Mouse (Mus musculus): ENCODE results near the gene Cep152. TPM values are rescaled to one million over a fixed set of nuclear protein-coding genes. Genes with fewer than 3 reads are reported as not detected.

Cep152 gene
- polyA plus RNA-seq, 1 experiment from 2014 or later = 7.4 TPM

- Histone ChIP-seq H3K27ac (ENCODE audit: low read length) (no peak overlapping the region), H3K27me3 (ENCODE audit: insufficient read depth, low read length) (no peaks in the 10 kb centered on the region), H3K4me2 (replicated peaks; ENCODE audit: low read depth, low read length) (no peak overlapping the region), H3K9me3 (ENCODE audit: low read length) (0 out of 2 replicates have a peak, but pooled peaks cover 2% of the 10 kb centered on the region), H3K4me3 (ENCODE audit: low read length) (no peak overlapping the region), H3K9ac (replicated peaks; ENCODE audit: low read length) (no peak overlapping the region), H3K4me1 (ENCODE audit: insufficient read depth, low read length) (no peaks in the 10 kb centered on the region), H3K36me3 (ENCODE audit: insufficient read depth, low read length) (peaks cover 51% of the 10 kb centered on the region)
- WGBS = 93% methylated on average over 8 of the region's 8 CpGs
- no peak for ATAC-seq (ENCODE audit: low FRiP score, low TSS enrichment)
Observed at GRCm38 (mm10) chr2:125576498-125576897, 48.4 kb downstream of the Cep152 start.

- WGBS = 89% methylated on average over 3 of the region's 3 CpGs
- Histone ChIP-seq H3K4me3 (ENCODE audit: low read length) (no peak overlapping the region), H3K27ac (ENCODE audit: low read length) (no peak overlapping the region), H3K36me3 (ENCODE audit: insufficient read depth, low read length) (peaks cover 48% of the 10 kb centered on the region), H3K9me3 (ENCODE audit: low read length) (0 out of 2 replicates have a peak, but pooled peaks cover 2% of the 10 kb centered on the region), H3K4me1 (ENCODE audit: insufficient read depth, low read length) (no peaks in the 10 kb centered on the region), H3K27me3 (ENCODE audit: insufficient read depth, low read length) (no peaks in the 10 kb centered on the region), H3K4me2 (replicated peaks; ENCODE audit: low read depth, low read length) (no peak overlapping the region), H3K9ac (replicated peaks; ENCODE audit: low read length) (no peak overlapping the region)
- no peak for ATAC-seq (ENCODE audit: low FRiP score, low TSS enrichment)
Observed at GRCm38 (mm10) chr2:125575766-125576165, 49.1 kb downstream of the Cep152 start.

GRCm38 (mm10) chr2:125563884-125564283 is 61.0 kb downstream of the Cep152 start:
- Histone ChIP-seq H3K36me3 (ENCODE audit: insufficient read depth, low read length) (peaks cover 38% of the 10 kb centered on the region), H3K27me3 (ENCODE audit: insufficient read depth, low read length) (no peaks in the 10 kb centered on the region), H3K9ac (replicated peaks; ENCODE audit: low read length) (no peak overlapping the region), H3K4me1 (ENCODE audit: insufficient read depth, low read length) (no peaks in the 10 kb centered on the region), H3K9me3 (ENCODE audit: low read length) (no peaks in the 10 kb centered on the region), H3K4me3 (ENCODE audit: low read length) (no peak overlapping the region), H3K4me2 (replicated peaks; ENCODE audit: low read depth, low read length) (no peak overlapping the region), H3K27ac (ENCODE audit: low read length) (no peak overlapping the region)
- no peak for ATAC-seq (ENCODE audit: low FRiP score, low TSS enrichment)
- 91% methylated on average over 11 of the region's 11 CpGs for WGBS

DNA sequence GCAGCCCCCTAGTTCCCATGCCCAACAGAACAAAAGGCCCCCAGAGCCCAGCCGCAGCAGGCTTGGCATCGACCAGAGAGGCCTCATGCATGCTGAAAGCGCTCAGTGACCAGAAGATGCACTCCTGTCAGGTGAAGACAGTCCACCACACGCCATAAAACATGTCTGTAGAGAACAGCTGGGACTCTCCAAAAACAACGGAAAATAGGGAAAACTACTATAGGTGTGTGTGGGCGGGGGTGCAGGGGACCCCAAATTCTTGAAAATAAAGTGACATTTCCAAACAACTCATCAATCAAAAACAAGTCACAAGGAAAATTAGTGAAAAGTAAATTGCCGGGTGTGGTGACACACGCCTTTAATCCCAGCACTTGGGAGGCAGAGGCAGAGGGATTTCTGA is 62.5 kb downstream of the Cep152 start:
- no peaks in the 10 kb centered on the region for H3K27me3 ChIP-seq (ENCODE audit: insufficient read depth, low read length)
- ATAC-seq (ENCODE audit: low FRiP score, low TSS enrichment) = no peak
- H3K36me3 ChIP-seq (ENCODE audit: insufficient read depth, low read length) = peaks cover 33% of the 10 kb centered on the region
- no peak overlapping the region for H3K9ac ChIP-seq (replicated peaks; ENCODE audit: low read length)
- H3K4me1 ChIP-seq (ENCODE audit: insufficient read depth, low read length) = no peaks in the 10 kb centered on the region
- no peak overlapping the region for H3K4me3 ChIP-seq (ENCODE audit: low read length)
- no peaks in the 10 kb centered on the region for H3K9me3 ChIP-seq (ENCODE audit: low read length)
- 90% methylated on average over 8 of the region's 8 CpGs for WGBS
- H3K27ac ChIP-seq (ENCODE audit: low read length) = no peak overlapping the region
- H3K4me2 ChIP-seq (replicated peaks; ENCODE audit: low read depth, low read length) = no peak overlapping the region

GRCm38 (mm10) chr2:125560037-125560436 is 64.9 kb downstream of the Cep152 start:
- WGBS = 96% methylated on average over 6 of the region's 6 CpGs
- Histone ChIP-seq H3K27me3 (ENCODE audit: insufficient read depth, low read length) (no peaks in the 10 kb centered on the region), H3K4me1 (ENCODE audit: insufficient read depth, low read length) (no peaks in the 10 kb centered on the region), H3K4me3 (ENCODE audit: low read length) (no peak overlapping the region), H3K9me3 (ENCODE audit: low read length) (no peaks in the 10 kb centered on the region), H3K36me3 (ENCODE audit: insufficient read depth, low read length) (peaks cover 15% of the 10 kb centered on the region), H3K4me2 (replicated peaks; ENCODE audit: low read depth, low read length) (no peak overlapping the region), H3K9ac (replicated peaks; ENCODE audit: low read length) (no peak overlapping the region), H3K27ac (ENCODE audit: low read length) (no peak overlapping the region)
- no peak for ATAC-seq (ENCODE audit: low FRiP score, low TSS enrichment)

DNA sequence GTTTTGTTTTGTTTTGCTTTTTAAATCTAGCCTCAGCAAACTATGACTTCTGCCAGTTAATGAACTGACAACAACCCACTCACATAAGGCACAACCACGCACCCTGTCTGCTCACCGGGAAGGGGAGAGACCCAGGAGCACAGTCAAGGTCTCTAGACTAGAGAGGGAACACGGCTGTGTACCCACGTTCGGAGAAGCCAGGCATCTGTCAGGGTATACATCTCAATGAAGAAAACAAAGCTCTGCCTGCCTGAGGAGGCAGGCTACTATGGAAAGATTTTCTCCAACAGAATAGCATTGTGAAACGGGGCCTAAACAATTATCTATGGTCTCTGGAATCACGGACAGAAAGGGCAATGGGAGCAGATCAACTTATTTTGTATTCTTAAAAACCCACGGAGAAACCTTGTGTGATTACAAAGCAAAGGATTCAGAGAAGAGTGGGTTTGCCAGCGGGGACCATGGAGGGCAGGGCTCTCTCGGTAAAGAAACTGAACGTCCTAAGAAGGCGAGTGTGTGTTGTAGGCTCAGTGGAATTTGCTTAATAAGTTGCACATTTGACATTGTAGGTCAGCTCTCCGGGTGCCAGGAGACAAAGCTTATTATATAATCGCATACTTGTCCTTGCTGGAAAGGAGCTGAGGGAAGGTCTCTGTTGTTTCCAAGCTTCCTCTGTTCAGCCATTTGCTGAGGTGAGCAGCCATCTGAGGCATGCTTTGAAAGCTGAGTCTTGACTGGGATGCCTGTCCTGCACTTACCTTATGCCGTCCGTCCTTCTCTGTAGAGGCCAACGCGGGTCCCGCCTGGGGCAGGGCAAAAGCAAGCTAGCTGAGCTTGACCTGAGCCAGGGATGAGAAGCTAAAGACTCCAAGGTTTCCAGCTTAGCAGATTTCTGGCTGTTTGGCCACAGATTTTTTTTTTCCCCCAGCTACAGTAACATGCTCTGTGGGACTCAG is 66.0 kb downstream of the Cep152 start:
- peaks cover 8% of the 10 kb centered on the region for H3K36me3 ChIP-seq (ENCODE audit: insufficient read depth, low read length)
- no peak overlapping the region for H3K4me2 ChIP-seq (replicated peaks; ENCODE audit: low read depth, low read length)
- no peaks in the 10 kb centered on the region for H3K4me1 ChIP-seq (ENCODE audit: insufficient read depth, low read length)
- WGBS = 84% methylated on average over 19 of the region's 19 CpGs
- no peak overlapping the region for H3K4me3 ChIP-seq (ENCODE audit: low read length)
- H3K27me3 ChIP-seq (ENCODE audit: insufficient read depth, low read length) = no peaks in the 10 kb centered on the region
- no peak; the same call in 1 of the 2 replicates for ATAC-seq (ENCODE audit: low FRiP score, low TSS enrichment)
- H3K27ac ChIP-seq (ENCODE audit: low read length) = no peak overlapping the region
- H3K9me3 ChIP-seq (ENCODE audit: low read length) = no peaks in the 10 kb centered on the region
- H3K9ac ChIP-seq (replicated peaks; ENCODE audit: low read length) = no peak overlapping the region

DNA sequence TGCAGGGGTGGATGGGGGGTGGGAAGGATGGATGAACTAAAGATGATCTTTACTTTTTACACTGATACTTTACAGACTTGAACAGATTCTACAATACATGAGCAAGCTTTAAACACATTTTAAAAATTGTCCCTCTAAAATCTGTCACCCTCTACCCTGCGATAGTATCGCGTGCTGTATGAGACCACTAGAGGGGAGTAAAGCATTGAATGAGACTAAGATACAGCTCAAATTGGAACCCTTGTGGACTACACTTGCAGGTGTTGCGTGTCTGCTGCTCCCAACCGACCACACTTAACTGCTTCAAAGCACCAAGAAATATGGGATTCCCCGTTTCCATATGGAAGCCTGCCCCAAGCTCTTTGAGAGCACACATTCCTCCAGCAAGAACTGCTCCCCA is 69.1 kb downstream of the Cep152 start:
- Histone ChIP-seq H3K4me1 (ENCODE audit: insufficient read depth, low read length) (no peaks in the 10 kb centered on the region), H3K9me3 (ENCODE audit: low read length) (no peaks in the 10 kb centered on the region), H3K27ac (ENCODE audit: low read length) (no peak overlapping the region), H3K36me3 (ENCODE audit: insufficient read depth, low read length) (no peaks in the 10 kb centered on the region), H3K4me3 (ENCODE audit: low read length) (no peak overlapping the region), H3K9ac (replicated peaks; ENCODE audit: low read length) (no peak overlapping the region), H3K4me2 (replicated peaks; ENCODE audit: low read depth, low read length) (no peak overlapping the region), H3K27me3 (ENCODE audit: insufficient read depth, low read length) (no peaks in the 10 kb centered on the region)
- 67% methylated on average over 6 of the region's 6 CpGs for WGBS
- ATAC-seq (ENCODE audit: low FRiP score, low TSS enrichment) = no peak

- no peak overlapping the region for H3K27ac ChIP-seq (ENCODE audit: low read length)
- H3K27me3 ChIP-seq (ENCODE audit: insufficient read depth, low read length) = no peaks in the 10 kb centered on the region
- no peaks in the 10 kb centered on the region for H3K9me3 ChIP-seq (ENCODE audit: low read length)
- WGBS = 73% methylated on average over 1 of the region's 1 CpGs
- no peak for ATAC-seq (ENCODE audit: low FRiP score, low TSS enrichment)
- no peak overlapping the region for H3K9ac ChIP-seq (replicated peaks; ENCODE audit: low read length)
- H3K4me1 ChIP-seq (ENCODE audit: insufficient read depth, low read length) = no peaks in the 10 kb centered on the region
- no peak overlapping the region for H3K4me2 ChIP-seq (replicated peaks; ENCODE audit: low read depth, low read length)
- H3K36me3 ChIP-seq (ENCODE audit: insufficient read depth, low read length) = no peaks in the 10 kb centered on the region
- no peak overlapping the region for H3K4me3 ChIP-seq (ENCODE audit: low read length)
Observed at GRCm38 (mm10) chr2:125548806-125549578, 75.9 kb downstream of the Cep152 start.

- Histone ChIP-seq H3K9me3 (ENCODE audit: low read length) (no peaks in the 10 kb centered on the region), H3K4me2 (replicated peaks; ENCODE audit: low read depth, low read length) (no peak overlapping the region), H3K27ac (ENCODE audit: low read length) (no peak overlapping the region), H3K27me3 (ENCODE audit: insufficient read depth, low read length) (no peaks in the 10 kb centered on the region), H3K4me3 (ENCODE audit: low read length) (no peak overlapping the region), H3K4me1 (ENCODE audit: insufficient read depth, low read length) (no peaks in the 10 kb centered on the region), H3K9ac (replicated peaks; ENCODE audit: low read length) (no peak overlapping the region), H3K36me3 (ENCODE audit: insufficient read depth, low read length) (no peaks in the 10 kb centered on the region)
- no peak for ATAC-seq (ENCODE audit: low FRiP score, low TSS enrichment)
- WGBS = 55% methylated on average over 3 of the region's 3 CpGs
Observed at GRCm38 (mm10) chr2:125544986-125545385, 79.9 kb downstream of the Cep152 start.

- Histone ChIP-seq H3K9me3 (ENCODE audit: low read length) (no peaks in the 10 kb centered on the region), H3K36me3 (ENCODE audit: insufficient read depth, low read length) (no peaks in the 10 kb centered on the region), H3K4me1 (ENCODE audit: insufficient read depth, low read length) (no peaks in the 10 kb centered on the region), H3K9ac (replicated peaks; ENCODE audit: low read length) (no peak overlapping the region), H3K4me3 (ENCODE audit: low read length) (no peak overlapping the region), H3K4me2 (replicated peaks; ENCODE audit: low read depth, low read length) (no peak overlapping the region), H3K27ac (ENCODE audit: low read length) (no peak overlapping the region), H3K27me3 (ENCODE audit: insufficient read depth, low read length) (no peaks in the 10 kb centered on the region)
- WGBS = 48% methylated on average over 1 of the region's 1 CpGs
- ATAC-seq (ENCODE audit: low FRiP score, low TSS enrichment) = no peak
Observed at GRCm38 (mm10) chr2:125543646-125544045, 81.3 kb downstream of the Cep152 start.

All from kidney, embryonic 16.5 days (tissue).